Mouse (Mus musculus) cerebral cortex, adult 2 months (tissue): Measurements from ENCODE around the gene Kank2.

Experiments used
- WGBS: fragments of 180-500 bp; shearing (Covaris S2); methylation state at CpG from one replicate; pipeline ENCODE4 v1.1.7; 2018; 5-methylcytosine and 5-hydroxymethylcytosine counted together

The Kank2 gene

DNA sequence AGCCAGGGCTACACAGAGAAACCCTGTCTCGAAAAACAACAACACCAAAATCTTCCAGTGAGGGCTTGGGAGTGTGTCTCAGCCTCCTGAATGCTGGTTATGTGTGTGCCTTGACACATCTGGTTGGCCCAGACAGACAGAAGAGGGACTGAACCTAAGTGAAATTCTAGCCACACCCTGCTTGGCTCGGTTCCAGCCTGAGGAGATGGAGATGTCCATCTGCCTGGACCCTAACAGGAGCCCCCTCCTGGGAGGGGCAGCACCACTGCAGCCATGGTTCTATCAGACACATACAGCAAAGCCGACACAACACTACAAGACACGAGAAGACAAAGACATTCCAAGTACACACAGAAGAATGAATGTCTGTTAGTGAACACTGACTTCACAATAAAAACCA is 19.6 kb upstream of the Kank2 start:
- WGBS: 86% methylated on average over 4 of the region's 4 CpGs

DNA sequence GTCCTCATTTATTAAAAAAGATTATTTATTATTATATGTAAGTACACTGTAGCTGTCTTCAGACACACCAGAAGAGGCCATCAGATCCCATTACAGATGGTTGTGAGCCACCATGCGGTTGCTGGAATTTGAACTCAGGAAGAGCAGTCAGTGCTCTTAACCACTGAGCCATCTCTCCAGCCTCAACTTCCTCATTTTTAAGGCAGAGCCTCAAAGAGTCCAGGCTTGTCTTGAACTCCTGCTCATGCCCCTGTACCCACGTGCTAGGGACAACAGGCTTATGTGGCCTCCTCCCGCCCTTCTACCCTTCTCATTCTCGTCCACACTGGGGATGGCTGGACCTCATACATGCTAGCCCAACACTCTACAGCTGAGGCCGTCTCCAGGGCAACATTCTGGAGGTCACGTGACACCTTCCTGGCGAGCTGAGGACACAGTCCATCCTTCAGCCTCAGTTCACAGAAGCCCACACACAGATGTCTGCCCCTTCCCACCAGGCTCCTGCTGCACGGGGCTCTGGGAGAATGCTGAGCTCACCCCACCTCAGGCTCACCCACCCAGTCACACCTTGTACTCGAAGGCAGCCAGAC is 18.3 kb upstream of the Kank2 start:
- 76% methylated on average over 9 of the region's 9 CpGs for WGBS

DNA sequence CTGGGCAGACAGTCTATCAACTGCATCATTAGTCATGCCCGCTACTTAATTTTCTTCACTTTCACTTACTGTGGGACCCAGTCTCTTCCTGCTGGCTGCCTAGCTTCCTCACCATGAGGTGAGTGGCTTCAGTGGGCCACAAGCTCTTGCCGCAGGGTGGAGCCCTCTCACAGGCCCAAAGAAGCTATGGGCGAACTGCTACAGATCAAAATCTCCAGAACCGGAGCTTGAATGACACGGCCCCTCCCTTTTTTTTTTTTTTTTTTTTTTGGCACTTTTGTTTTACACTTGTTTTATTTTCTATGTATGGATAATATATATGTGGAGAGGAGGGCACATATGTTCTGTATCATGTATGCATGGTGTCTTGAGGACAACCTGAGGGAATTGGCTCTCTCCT is 12.6 kb upstream of the Kank2 start:
- WGBS: 88% methylated on average over 5 of the region's 5 CpGs

DNA sequence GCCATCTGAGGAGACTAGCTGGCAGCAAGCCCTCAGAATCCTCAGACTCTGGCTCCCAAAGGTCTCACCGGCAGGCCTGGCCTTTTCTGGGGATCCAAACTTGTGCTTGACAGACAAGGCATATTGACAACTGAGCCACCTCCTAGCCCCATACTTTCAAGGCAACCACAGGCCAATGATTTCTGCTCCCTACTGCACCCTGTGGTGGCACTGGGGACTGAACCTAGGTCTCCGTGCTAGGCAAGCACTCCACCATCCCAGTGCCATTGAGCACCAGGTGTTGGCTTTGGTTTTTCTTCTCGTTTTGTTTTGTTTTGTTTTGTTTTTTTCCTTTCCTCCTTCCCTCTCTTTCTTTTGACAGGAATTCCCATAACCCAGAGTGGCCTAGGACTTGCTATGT is 10.0 kb upstream of the Kank2 start:
- 75% methylated on average over 3 of the region's 3 CpGs for WGBS

DNA sequence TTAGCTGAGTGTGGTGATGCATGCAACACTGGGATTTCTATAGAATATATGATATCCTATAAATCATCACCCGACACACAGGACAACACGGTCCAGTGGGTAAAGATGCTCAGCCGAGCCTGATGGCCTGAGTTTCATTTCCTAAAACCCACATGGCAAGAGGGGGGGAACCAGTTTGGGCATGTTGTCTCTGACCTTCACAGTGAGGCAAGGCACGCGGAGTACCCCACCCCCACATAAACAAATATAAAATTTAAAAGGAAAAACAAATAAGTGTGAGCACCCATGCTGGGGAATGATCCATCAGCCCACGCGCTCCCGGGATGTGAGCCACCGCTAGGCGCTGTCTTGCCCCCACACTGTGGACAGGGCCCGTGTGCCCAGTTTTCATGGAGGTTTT is 8.4 kb upstream of the Kank2 start:
- WGBS: 59% methylated on average over 11 of the region's 11 CpGs

DNA sequence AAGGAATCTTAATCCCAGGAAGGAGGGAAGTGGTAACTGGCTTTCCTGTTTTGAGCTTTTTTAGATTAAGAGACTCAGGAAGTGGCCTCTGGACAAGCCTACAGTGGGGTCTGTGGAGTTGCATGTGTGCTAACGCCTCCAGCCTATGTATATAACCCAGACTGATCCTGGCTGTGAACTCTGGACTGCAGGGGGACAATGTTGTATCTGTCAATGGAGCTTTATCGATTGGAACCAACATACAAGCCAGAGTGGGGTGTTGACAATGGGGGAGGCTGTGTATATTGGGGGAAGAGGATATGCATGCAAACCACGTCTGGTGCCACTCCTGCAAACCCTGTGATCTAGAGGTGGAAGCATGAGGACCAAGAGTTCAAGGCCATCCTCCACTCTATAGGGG is 7.8 kb upstream of the Kank2 start:
- 58% methylated on average over 3 of the region's 3 CpGs for WGBS

DNA sequence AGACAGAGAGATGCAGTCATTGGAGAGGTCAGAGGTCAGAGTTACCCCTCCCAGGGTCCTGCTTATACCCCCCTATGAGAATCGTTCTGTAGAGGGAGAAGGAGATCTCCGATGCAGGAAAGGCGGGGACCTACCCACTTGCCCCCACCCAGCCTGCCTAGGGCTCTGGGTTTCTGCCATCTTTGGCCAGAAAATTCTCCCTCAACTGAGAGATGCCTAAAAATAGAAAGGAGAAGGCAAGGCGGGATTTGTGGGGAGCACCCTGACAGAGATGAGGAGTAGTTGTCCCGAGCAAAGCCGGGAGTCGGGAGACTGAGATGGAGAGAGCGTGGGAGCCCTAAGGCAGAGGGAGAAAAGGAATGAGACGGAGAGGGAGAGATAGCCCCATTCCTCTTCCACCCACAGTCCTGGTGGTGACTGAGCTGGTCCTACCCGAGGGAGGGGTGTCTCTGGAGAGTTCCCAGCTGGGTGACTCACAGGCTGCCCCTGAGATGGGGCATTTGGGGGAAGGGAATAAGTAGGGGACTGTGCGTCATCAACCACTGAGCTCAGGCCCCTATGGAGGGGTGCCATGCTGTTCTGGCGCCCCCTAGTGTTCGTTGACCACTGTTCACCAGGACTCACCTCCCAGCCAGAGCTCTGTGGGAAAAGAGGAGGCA is 5.6 kb upstream of the Kank2 start:
- WGBS: 23% methylated on average over 13 of the region's 13 CpGs

DNA sequence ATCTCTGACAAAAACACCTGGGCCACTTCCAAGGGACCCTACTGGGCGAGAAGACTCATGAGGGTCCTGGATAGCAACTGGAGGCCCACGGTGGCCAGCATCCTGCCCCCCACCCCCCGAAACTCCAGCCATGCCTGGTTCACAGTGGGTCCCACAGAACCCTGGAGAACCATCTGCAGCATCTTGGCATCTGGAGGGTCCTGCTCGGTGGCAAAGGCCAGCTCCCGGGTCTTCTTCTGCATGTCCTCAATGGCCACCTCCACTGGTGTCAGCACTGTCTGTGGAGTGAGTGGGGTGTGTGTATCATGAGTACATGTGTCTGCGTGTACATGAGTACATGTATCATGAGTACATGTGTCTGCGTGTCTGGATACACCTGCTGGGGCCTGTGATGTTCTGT is 3.0 kb upstream of the Kank2 start:
- 94% methylated on average over 7 of the region's 7 CpGs for WGBS

DNA sequence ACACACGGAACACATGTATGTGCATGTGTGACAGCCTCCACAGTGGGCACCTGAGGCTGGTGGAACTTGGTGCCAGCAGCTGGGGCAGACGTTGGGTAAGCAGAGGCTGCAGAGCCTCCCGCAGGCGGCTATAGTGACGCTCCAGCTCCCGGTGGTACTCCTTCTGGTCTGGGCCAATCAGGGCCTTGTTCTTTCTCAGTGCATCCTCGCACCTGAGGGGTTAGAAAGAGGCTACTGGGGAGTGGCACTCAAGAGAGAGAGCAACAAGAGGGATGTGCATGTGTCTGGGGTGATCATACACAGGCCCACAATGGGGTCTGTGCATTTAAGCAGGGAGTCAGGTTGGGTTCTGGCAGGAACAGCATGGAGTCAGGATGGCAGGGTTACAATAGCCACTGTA is 2.6 kb upstream of the Kank2 start:
- WGBS: 92% methylated on average over 7 of the region's 7 CpGs

DNA sequence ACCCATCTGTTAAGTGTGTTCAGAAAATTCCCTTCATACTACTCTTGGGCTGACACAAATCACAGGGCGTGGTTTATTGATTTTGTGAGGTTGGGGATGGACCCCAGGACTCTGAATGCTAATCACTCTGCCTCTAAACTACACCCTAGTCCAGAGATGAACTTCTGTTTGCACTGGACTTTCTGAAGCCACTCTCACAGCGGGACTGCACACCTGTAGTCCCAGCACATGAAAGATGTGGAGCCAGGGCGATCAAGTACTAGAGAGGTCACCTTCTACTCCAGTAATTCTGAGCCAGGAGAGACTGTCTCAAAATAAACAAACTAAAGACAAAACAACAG is 436 bp upstream of the Kank2 start:
- 75% methylated on average over 3 of the region's 3 CpGs for WGBS

DNA sequence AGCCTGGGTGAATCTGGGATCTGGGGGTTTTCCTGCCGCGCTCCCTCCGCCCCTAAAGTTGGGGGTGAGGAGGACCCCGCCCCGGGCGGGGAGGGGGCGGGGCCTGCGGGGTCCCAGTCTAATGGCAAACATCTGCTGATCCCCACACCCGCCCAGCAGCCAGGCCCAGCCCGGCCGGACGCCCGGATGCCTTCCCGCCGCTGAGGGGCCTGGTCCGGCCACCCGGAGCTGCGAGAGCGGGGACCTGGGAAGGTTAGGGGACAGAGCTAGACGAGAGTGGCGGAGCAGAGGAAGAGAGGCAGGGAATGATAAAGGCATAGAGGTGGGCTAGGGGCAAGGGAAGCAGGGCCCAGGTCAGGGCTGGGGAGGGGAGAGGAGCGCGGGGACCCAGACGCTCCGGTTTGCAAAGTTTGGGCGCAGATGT is 611 bp downstream of the Kank2 start:
- under 1% methylated on average over 26 of the region's 26 CpGs for WGBS

DNA sequence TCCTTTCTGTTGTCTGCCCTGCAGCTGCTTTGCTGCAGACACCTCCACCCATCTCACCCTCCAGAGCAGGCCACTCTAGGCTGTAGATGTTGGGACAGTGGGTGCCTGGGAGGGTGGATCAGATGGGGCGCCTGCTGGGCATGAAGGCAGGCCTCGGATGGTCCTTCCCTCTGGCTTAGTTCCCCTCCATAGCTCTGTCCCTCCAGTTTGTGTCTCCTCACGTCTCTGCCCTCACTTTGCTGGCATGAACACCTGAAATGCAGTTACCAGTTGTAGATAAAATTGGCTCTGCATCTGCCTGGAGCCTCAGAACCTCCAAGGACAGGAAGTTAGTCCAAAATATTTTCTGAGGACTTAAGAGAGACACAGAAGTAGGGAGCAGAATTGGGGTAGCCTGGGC is 1.6 kb downstream of the Kank2 start:
- WGBS: 66% methylated on average over 3 of the region's 3 CpGs

DNA sequence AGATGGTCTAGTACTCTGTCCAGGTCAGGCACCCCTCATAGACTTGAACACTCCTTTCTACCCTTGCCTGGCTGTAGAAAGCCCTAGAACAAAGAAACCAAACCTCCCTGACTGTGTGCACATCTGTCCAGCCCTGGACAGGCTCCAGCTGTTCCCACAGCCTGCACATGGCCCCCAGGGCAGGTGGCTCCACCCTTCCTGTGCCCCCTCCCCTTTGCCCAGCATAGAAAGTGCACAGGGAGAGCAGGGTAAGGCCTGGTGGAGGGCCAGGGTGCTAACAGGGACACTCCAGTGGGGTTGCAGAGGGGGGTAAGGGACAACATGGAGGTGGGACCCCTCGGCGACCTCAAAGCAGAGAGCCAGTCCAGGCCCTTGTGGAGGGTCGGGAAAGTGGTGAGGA is 2.3 kb downstream of the Kank2 start:
- 66% methylated on average over 3 of the region's 3 CpGs for WGBS

DNA sequence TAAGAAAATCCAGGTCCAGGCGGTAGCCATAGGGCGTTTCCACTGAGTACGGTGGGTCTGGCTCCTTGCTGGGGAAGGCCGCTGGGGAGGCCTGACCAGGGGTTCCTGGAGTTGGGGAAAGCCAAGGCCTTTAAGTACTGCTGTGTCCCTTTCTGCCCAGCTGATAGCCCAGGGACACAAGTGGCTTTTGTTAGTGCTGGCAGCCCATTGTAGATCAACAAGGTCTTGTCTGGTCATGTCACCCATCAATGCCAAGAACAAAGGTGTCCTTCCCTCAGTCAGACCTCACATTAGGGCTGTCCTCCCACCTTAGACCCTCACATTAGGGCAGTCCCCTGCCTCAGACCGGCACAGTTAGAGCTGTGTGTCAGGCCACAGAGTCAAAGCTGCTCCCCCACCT is 3.0 kb downstream of the Kank2 start:
- WGBS: 84% methylated on average over 5 of the region's 5 CpGs

DNA sequence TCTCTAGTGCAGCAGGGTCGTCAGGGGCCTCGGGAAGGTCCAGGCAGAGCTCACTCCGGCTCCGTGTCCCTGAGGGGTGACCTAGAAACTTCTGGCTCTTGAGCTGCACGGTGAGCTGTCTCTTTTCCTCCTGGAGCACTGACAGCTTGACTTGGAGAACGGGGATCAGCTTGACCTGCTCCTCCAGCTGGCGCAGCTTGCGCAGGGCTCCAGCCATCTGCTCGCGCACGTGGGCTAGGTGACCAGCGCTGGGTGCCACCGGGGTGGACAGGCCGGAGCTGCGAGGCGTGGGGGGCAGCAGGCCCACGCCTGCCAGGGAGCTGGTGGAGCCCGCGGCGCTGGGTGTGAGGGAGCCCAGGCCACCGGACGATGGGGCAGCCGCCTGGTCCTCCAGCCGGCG is 3.6 kb downstream of the Kank2 start:
- WGBS: 94% methylated on average over 25 of the region's 25 CpGs

DNA sequence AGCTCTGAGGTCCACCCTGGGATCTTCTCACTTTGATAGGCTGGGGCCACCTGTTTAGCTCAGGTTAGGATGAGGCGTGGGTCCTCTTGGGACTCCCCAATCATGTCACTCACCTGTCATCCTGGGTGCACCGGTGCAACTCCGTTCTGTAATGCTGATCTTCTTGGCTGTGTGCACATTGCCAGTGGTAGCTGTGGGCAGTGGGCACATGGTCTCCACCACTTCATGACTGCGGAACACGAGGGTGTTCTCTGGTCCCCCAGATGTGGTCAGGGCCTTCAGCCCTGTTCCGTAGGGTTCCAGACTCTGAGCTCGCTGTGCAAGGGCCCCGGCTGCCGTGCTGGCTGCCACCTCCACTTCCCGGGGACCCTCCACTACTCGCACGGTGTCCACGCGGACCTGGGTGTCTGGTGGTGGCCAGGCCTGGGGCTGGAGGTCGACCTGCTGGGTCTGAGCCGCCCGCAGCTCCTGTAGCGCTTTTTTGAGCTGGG is 4.2 kb downstream of the Kank2 start:
- 98% methylated on average over 18 of the region's 18 CpGs for WGBS

DNA sequence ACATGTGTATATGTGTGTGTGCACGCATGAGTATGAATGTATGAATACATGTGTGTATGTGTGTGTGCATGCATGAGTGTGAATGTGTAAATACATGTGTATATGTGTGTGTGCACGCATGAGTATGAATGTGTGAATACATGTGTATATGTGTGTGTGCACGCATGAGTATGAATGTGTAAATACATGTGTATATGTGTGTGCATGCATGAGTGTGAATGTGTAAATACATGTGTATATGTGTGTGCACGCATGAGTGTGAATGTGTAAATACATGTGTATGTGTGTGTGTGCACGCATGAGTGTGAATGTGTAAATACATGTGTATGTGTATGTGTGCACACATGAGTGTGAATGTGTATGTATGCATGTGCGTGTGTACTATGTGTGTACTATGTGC is 5.0 kb downstream of the Kank2 start:
- WGBS: 97% methylated on average over 6 of the region's 6 CpGs

DNA sequence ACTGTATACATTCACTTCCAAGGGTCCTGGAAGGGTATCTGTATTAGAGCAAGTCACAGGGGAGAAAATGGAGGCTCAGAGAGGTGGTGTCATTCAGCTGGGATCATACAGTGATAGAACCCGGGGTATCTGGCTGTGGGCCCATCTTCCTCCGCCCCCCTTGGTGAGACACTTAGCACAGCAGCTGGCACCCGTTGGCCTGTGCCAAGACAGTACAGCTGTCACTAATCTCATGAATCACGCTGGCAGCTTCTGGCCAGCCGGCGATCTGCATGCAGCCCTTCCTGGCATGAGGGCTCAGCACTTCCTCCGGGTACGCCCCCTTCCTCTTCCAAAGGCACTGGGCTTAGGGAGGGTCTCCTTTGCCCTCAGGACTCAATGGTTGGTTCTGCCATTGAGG is 5.9 kb downstream of the Kank2 start:
- 14% methylated on average over 8 of the region's 8 CpGs for WGBS

DNA sequence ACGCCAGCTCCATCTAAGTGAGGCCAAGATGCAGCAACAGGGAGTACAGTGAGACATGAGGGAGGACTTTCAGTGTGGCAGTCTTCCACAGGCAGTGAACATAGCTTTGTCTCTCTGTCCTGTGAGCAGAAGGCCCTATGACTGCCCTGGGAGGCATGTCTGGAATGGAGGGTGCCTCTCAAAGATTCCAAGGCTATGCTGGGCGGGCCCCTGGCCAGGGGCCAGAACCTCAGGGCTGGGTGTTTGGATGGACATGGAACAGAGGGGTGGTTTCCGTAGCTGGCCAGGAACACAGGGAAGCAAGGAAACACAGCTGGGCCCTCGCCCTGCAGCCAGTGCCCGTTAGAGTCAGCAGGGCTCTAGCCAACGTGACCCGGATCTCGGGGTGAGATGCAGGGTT is 6.7 kb downstream of the Kank2 start:
- 58% methylated on average over 8 of the region's 8 CpGs for WGBS

DNA sequence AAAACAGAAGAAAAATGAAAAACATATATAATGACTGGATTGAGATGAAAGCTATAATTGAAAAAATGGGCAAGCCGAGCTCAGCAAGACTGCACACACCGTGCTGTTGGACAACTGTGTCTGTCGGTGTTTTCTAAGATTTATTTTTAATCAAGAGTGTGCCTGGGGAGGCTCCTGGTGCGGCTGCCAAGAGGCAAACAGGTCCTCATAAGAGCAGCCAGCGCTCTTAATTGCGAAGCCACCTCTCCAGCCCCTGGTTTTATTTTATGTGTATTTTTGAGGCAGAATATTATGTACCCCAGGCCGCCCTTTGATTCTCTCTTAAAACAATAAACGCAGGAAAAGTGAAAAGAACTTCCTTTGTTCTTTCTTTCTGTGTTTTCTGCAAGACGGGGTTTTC is 10.3 kb downstream of the Kank2 start:
- 73% methylated on average over 9 of the region's 9 CpGs for WGBS

DNA sequence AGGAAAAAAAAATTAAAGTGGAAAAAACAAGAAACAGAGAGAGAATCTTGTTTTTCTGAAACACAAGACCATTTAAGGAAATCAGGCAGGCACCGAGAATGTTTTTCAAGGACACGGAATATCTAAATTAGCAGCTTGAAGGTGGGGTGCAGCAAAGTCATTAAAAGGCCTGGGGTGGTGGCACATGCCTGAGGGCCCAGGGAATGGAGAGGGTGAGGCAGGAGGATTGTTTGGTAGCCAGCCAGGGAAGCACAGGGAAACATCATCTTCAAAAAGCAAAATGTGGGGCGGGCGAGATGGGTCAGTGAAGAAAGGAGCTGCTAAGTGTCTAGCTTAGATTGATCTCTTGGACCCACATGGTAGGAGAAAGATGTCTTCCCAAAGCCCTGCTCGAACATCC is 10.9 kb downstream of the Kank2 start:
- WGBS: 76% methylated on average over 5 of the region's 5 CpGs

DNA sequence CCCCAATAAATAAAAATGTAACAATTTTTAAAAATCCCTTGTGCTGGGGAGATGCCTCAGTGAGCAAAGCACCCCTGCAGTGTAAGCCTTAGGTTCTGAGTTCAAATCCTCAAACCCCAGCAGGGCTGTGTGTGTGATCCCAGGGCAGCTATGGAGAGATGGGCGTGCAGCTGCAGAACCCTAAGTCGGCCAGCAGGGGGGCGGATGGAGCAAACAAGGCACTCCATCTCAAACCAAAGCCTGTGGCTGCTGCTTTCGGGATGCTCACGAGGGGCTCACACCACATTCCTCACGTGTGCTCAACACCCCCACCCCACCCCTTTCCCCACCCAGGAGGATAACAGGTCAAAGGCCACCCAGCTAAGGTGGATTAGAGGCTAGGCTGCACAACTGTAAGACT is 11.6 kb downstream of the Kank2 start:
- 17% methylated on average over 6 of the region's 6 CpGs for WGBS

DNA sequence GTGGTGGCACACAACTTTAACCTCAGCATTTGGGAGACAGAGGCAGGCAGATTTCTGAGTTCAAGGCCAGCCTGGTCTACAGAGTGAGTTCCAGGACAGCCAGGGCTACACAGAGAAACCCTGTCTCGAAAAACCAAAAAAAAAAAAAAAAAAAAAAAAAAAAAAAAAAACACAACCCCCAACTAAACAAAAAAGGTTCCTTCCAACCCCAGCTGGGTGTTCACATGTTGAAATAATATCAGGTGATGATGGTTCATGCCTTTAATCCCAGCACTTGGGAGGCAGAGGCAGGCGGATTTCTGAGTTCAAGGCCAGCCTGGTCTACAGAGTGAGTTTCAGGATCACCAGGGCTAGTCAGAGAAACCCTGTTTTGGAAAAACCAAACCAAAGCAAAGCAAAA is 12.2 kb downstream of the Kank2 start:
- 74% methylated on average over 2 of the region's 2 CpGs for WGBS
